Mouse (Mus musculus): ENCODE data around the gene BC030867.

DNA sequence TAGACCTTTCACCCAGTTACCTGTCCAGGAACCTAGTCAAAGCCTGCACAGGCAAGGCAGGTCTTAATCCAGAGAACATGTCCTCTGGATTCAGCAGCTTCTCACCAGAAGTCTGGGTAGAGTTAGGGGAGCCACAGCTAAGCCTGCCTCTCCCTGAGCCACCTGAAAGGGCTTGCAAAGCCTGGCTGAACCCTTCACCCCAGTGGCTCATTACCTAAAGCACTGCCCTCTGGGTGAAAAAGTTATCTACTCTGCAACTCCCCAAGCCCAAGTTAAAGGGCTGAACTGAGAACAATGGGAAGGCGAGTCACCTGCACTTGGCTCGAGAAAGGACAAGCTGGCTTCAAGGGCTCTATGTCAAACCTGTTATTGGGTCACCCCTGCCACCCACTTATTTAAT lies 55.5 kb downstream of the BC030867 start:
- no peak for TF ChIP-seq CTCF (IDR thresholded peaks at IDR 0.05; ENCODE audit: extremely low read depth, insufficient read length, insufficient replicate concordance, low read depth, low read length)
- TF ChIP-seq POLR2A (IDR thresholded peaks at IDR 0.05; ENCODE audit: low read depth, low read length), result no peak
